Mouse (Mus musculus): Measurements from ENCODE around the gene Enox1.

GRCm38 (mm10) chr14:77151431-77151830, 5.1 kb upstream of the Enox1 start:
- TF ChIP-seq CTCF (IDR thresholded peaks at IDR 0.05; ENCODE audit: control insufficient read depth, insufficient read depth, low read length): no peak
- TF ChIP-seq POLR2A (IDR thresholded peaks at IDR 0.05; ENCODE audit: borderline replicate concordance, control insufficient read depth, low read depth, low read length): no peak
